In genomic region chr5:142869463-142869862, GRCm38 (mm10) we compare ENCODE assay signal across 12 mouse cellular contexts. TPM values are rescaled to one million over a fixed set of nuclear protein-coding genes. Genes with fewer than 3 reads are reported as not detected.
A peak's percentile ranks its signal among the peaks of the same experiment; 100 is the strongest.
DNase-seq lines count a peak whose midpoint lies in the region; ATAC-seq and TF ChIP-seq lines count a peak whose summit lies in the region.
"Had no signal": no experiment of that assay in that cellular context is flagged by ENCODE, and none has a peak within 500 bp of the region (broad histone marks: within the 10 kb centered on the region; RNA-seq: fewer than 3 reads in every experiment).

No protein-coding gene starts in this region.

- intact Hi-C loops in left cerebral cortex, postnatal 4 days (cut with DNase I) = no loop called here

- peaks cover 10% of the 10 kb centered on the region for H3K4me1 ChIP-seq in forebrain, embryonic 14.5 days (ENCODE audit: control insufficient read depth, insufficient read depth, low read length)
- H3K4me1 ChIP-seq in limb, embryonic 11.5 days (ENCODE audit: control insufficient read depth, insufficient read depth, low read length) = 0 out of 2 replicates have a peak, but pooled peaks cover 2% of the 10 kb centered on the region
- H3K4me1 ChIP-seq in stomach, postnatal 0 days (replicated peaks; ENCODE audit: control insufficient read depth, insufficient read depth) = no peaks in the 10 kb centered on the region
- H3K4me1 ChIP-seq: liver, embryonic 12.5 days had no signal

- H3K36me3 ChIP-seq in forebrain, embryonic 14.5 days (ENCODE audit: control insufficient read depth, insufficient read depth, low read length) = peaks cover 20% of the 10 kb centered on the region
- peaks cover 8% of the 10 kb centered on the region; the same call in 1 of the 2 replicates for H3K36me3 ChIP-seq in limb, embryonic 11.5 days (ENCODE audit: control insufficient read depth, insufficient read depth, low read length)
- H3K36me3 ChIP-seq in stomach, postnatal 0 days (ENCODE audit: control insufficient read depth, insufficient read depth, low read length) = no peaks in the 10 kb centered on the region; the same call in 1 of the 2 replicates

- H3K9me3 ChIP-seq in forebrain, embryonic 14.5 days (replicated peaks; ENCODE audit: control insufficient read depth, low read length) = no peaks in the 10 kb centered on the region
- no peaks in the 10 kb centered on the region for H3K9me3 ChIP-seq in limb, embryonic 11.5 days (ENCODE audit: control insufficient read depth, low read length)
- H3K9me3 ChIP-seq in stomach, postnatal 0 days (ENCODE audit: control insufficient read depth, low read length) = no peaks in the 10 kb centered on the region
- H3K9me3 ChIP-seq: liver, embryonic 12.5 days had no signal

- H3K9ac ChIP-seq in forebrain, embryonic 14.5 days (ENCODE audit: low read length) = no peak overlapping the region
- no peak overlapping the region for H3K9ac ChIP-seq in limb, embryonic 11.5 days (ENCODE audit: low read length)
- no peak overlapping the region for H3K9ac ChIP-seq in stomach, postnatal 0 days (ENCODE audit: low read length)
- H3K9ac ChIP-seq: liver, embryonic 12.5 days had no signal

- no peak overlapping the region for H3K4me2 ChIP-seq in forebrain, embryonic 14.5 days (ENCODE audit: low read length)
- no peak overlapping the region for H3K4me2 ChIP-seq in limb, embryonic 11.5 days (ENCODE audit: low read depth, severe bottlenecking)
- H3K4me2 ChIP-seq in stomach, postnatal 0 days (replicated peaks; ENCODE audit: low read depth) = no peak overlapping the region
- H3K4me2 ChIP-seq: liver, embryonic 12.5 days had no signal

- TF ChIP-seq CTCF in stomach, postnatal 0 days (IDR thresholded peaks at IDR 0.05; ENCODE audit: low read depth) = peak; percentile 52

- no peak for TF ChIP-seq EP300 in stomach, postnatal 0 days (optimal IDR thresholded peaks at IDR 0.05)

- no peaks in the 10 kb centered on the region for H3K27me3 ChIP-seq in forebrain, embryonic 14.5 days (replicated peaks; ENCODE audit: control insufficient read depth, insufficient read depth, low read length)
- no peaks in the 10 kb centered on the region for H3K27me3 ChIP-seq in limb, embryonic 11.5 days (ENCODE audit: control insufficient read depth, insufficient read depth, low read length)
- H3K27me3 ChIP-seq in stomach, postnatal 0 days (ENCODE audit: control insufficient read depth, insufficient read depth, low read length) = no peaks in the 10 kb centered on the region
- H3K27me3 ChIP-seq: liver, embryonic 12.5 days had no signal

- peak; percentile 90 for ATAC-seq in forebrain, embryonic 14.5 days
- peak; percentile 57 for ATAC-seq in limb, embryonic 11.5 days (ENCODE audit: insufficient number of reproducible peaks, low FRiP score, low TSS enrichment, low read depth)
- no peak; the same call in 1 of the 2 replicates for ATAC-seq in stomach, postnatal 0 days (ENCODE audit: low FRiP score, low TSS enrichment)
- ATAC-seq: liver, embryonic 12.5 days had no signal

- WGBS in forebrain, embryonic 14.5 days = 38% methylated on average over 13 of the region's 13 CpGs
- WGBS in limb, embryonic 11.5 days = 32% methylated on average over 13 of the region's 13 CpGs
- 66% methylated on average over 13 of the region's 13 CpGs for WGBS in stomach, postnatal 0 days

- peak; percentile 39 for DNase-seq in left cerebral cortex, postnatal 4 days
- no peak for DNase-seq in left cerebral cortex, adult 9 months (ENCODE audit: low spot score in 2 of 2)
- DNase-seq in forebrain, embryonic 14.5 days (ENCODE audit: low spot score) = peak; percentile 94
- peak; percentile 64 for DNase-seq in limb, embryonic 11.5 days (ENCODE audit: low spot score)
- no peak for DNase-seq in stomach, postnatal 0 days (ENCODE audit: low spot score)
- no peak for DNase-seq in urinary bladder, postnatal 36 days (ENCODE audit: low spot score in 2 of 2)
- DNase-seq in thymus, postnatal 0 days (ENCODE audit: low spot score) = no peak
- DNase-seq: adrenal gland, adult 8-10 months; cerebellum, adult 2 months; kidney, postnatal 25 days; thymus, adult 2 months had no signal

- H3K4me3 ChIP-seq in forebrain, embryonic 14.5 days (ENCODE audit: low read depth, low read length) = no peak overlapping the region
- no peak overlapping the region for H3K4me3 ChIP-seq in limb, embryonic 11.5 days (ENCODE audit: low read depth, low read length)
- no peak overlapping the region for H3K4me3 ChIP-seq in stomach, postnatal 0 days (ENCODE audit: low read depth, low read length)
- H3K4me3 ChIP-seq: liver, embryonic 12.5 days had no signal

- peak overlapping the region; percentile 79; the same call in 1 of the 2 replicates for H3K27ac ChIP-seq in forebrain, embryonic 14.5 days (ENCODE audit: low read depth, low read length)
- no peak overlapping the region for H3K27ac ChIP-seq in limb, embryonic 11.5 days (replicated peaks; ENCODE audit: low read depth, low read length)
- no peak overlapping the region for H3K27ac ChIP-seq in stomach, postnatal 0 days (replicated peaks)
- H3K27ac ChIP-seq: liver, embryonic 12.5 days had no signal

RNA-seq across cellular contexts. Expression of gene Fbxl18, which starts 25.8 kb away (rescaled TPM):
- total RNA-seq in left cerebral cortex, postnatal 4 days (2021) = 10 to 100 TPM; 34.6 to 35.8 TPM
- polyA plus RNA-seq in forebrain, embryonic 14.5 days (2014; fragmentation: Nextera tagmentation; extraction: Ambion mirVana) = 14.5 and 20.8 TPM in 2 replicates
- polyA plus RNA-seq in limb, embryonic 11.5 days (2014; fragmentation: Nextera tagmentation; extraction: Ambion mirVana) = 10.2 and 11.1 TPM in 2 replicates
- polyA plus RNA-seq in stomach, postnatal 0 days (2015; fragmentation: Nextera tagmentation; extraction: Ambion mirVana) = 5.0 and 5.3 TPM in 2 replicates
- polyA plus RNA-seq in thymus, postnatal 0 days (2015; fragmentation: Nextera tagmentation; extraction: Ambion mirVana) = 4.7 and 5.9 TPM in 2 replicates

RNA-seq across cellular contexts. Expression of gene Actb, which starts 37.1 kb away (rescaled TPM):
- 1,000 to 10,000 TPM; 5,289 to 5,459 TPM for total RNA-seq in left cerebral cortex, postnatal 4 days (2021)
- polyA plus RNA-seq in forebrain, embryonic 14.5 days (2014; fragmentation: Nextera tagmentation; extraction: Ambion mirVana) = 18,122 and 18,216 TPM in 2 replicates
- polyA plus RNA-seq in limb, embryonic 11.5 days (2014; fragmentation: Nextera tagmentation; extraction: Ambion mirVana) = 16,455 and 16,911 TPM in 2 replicates
- 14,823 and 16,187 TPM in 2 replicates for polyA plus RNA-seq in stomach, postnatal 0 days (2015; fragmentation: Nextera tagmentation; extraction: Ambion mirVana)
- polyA plus RNA-seq in thymus, postnatal 0 days (2015; fragmentation: Nextera tagmentation; extraction: Ambion mirVana) = 27,108 and 27,970 TPM in 2 replicates

RNA-seq across cellular contexts. Expression of gene Tnrc18, which starts 52.0 kb away (rescaled TPM):
- total RNA-seq in left cerebral cortex, postnatal 4 days (2021) = 100 to 1,000 TPM; 232 to 250 TPM
- polyA plus RNA-seq in forebrain, embryonic 14.5 days (2014; fragmentation: Nextera tagmentation; extraction: Ambion mirVana) = 27.5 and 36.6 TPM in 2 replicates
- 42.2 and 43.3 TPM in 2 replicates for polyA plus RNA-seq in limb, embryonic 11.5 days (2014; fragmentation: Nextera tagmentation; extraction: Ambion mirVana)
- 12.0 and 12.5 TPM in 2 replicates for polyA plus RNA-seq in stomach, postnatal 0 days (2015; fragmentation: Nextera tagmentation; extraction: Ambion mirVana)
- polyA plus RNA-seq in thymus, postnatal 0 days (2015; fragmentation: Nextera tagmentation; extraction: Ambion mirVana) = 6.9 and 9.6 TPM in 2 replicates

Comparison
In these comparisons a context has a peak if more than half of its experiments do, and no peak if none do; other contexts are left out.
1. DNase-seq: peak in left cerebral cortex, postnatal 4 days (single experiment), forebrain, embryonic 14.5 days (single experiment) and limb, embryonic 11.5 days (single experiment); none in left cerebral cortex, adult 9 months (0 of 2), stomach, postnatal 0 days (single experiment), urinary bladder, postnatal 36 days (0 of 2) and thymus, postnatal 0 days (single experiment).